In genomic region chr5:135806555-135807262, GRCm38 (mm10) we compare ENCODE assay signal across 8 mouse cellular contexts. TPM values are rescaled to one million over a fixed set of nuclear protein-coding genes. Genes with fewer than 3 reads are reported as not detected.
A peak's percentile ranks its signal among the peaks of the same experiment; 100 is the strongest.
DNase-seq lines count a peak whose midpoint lies in the region; ATAC-seq and TF ChIP-seq lines count a peak whose summit lies in the region.

TSS of gene Srrm3 (plus strand) at chr5:135806890.

- peak; percentile 97 to 98 for DNase-seq in B cell, adult 2 months
- peak; percentile 93 for DNase-seq in heart, embryonic 10.5 days (ENCODE audit: low spot score)
- peak; percentile 88 for DNase-seq in kidney, postnatal 0 days (ENCODE audit: low spot score)
- DNase-seq in liver, embryonic 11.5 days (ENCODE audit: low spot score): peak; percentile 89
- DNase-seq in natural killer cell, adult 2 months (ENCODE audit: low spot score in 2 of 2): peak; percentile 92 to 94

- H3K4me1 ChIP-seq in bone marrow, adult 2 months (ENCODE audit: control insufficient read depth, insufficient read depth, low read length): no peaks in the 10 kb centered on the region
- peaks cover 4% of the 10 kb centered on the region; the same call in 1 of the 2 replicates for H3K4me1 ChIP-seq in embryonic facial prominence, embryonic 15.5 days
- peaks cover 8% of the 10 kb centered on the region for H3K4me1 ChIP-seq in heart, embryonic 10.5 days
- no peaks in the 10 kb centered on the region for H3K4me1 ChIP-seq in kidney, postnatal 0 days (replicated peaks; ENCODE audit: insufficient read depth, low read length)
- no peaks in the 10 kb centered on the region for H3K4me1 ChIP-seq in liver, embryonic 11.5 days (replicated peaks; ENCODE audit: control insufficient read depth, insufficient read depth, low read length)
- no peaks in the 10 kb centered on the region for H3K4me1 ChIP-seq in stomach, embryonic 14.5 days (ENCODE audit: control insufficient read depth, insufficient read depth, low read length)

- no peaks in the 10 kb centered on the region for H3K9me3 ChIP-seq in embryonic facial prominence, embryonic 15.5 days (replicated peaks)
- H3K9me3 ChIP-seq in heart, embryonic 10.5 days: no peaks in the 10 kb centered on the region
- H3K9me3 ChIP-seq in kidney, postnatal 0 days (replicated peaks; ENCODE audit: low read length): no peaks in the 10 kb centered on the region
- no peaks in the 10 kb centered on the region for H3K9me3 ChIP-seq in liver, embryonic 11.5 days (ENCODE audit: control insufficient read depth, low read length)
- no peaks in the 10 kb centered on the region for H3K9me3 ChIP-seq in stomach, embryonic 14.5 days (ENCODE audit: control insufficient read depth, low read depth, low read length)

- no peaks in the 10 kb centered on the region for H3K36me3 ChIP-seq in embryonic facial prominence, embryonic 15.5 days
- H3K36me3 ChIP-seq in heart, embryonic 10.5 days: no peaks in the 10 kb centered on the region
- no peaks in the 10 kb centered on the region for H3K36me3 ChIP-seq in kidney, postnatal 0 days (ENCODE audit: insufficient read depth, low read length)
- no peaks in the 10 kb centered on the region for H3K36me3 ChIP-seq in liver, embryonic 11.5 days (ENCODE audit: control insufficient read depth, insufficient read depth, low read length)
- H3K36me3 ChIP-seq in stomach, embryonic 14.5 days (ENCODE audit: control insufficient read depth, insufficient read depth, low read length): no peaks in the 10 kb centered on the region

- no peak within 1 kb of the TSS for H3K9ac ChIP-seq in embryonic facial prominence, embryonic 15.5 days
- H3K9ac ChIP-seq in kidney, postnatal 0 days (ENCODE audit: low read depth, low read length): no peak within 1 kb of the TSS
- H3K9ac ChIP-seq in liver, embryonic 11.5 days (ENCODE audit: low read depth, low read length): no peak within 1 kb of the TSS
- H3K9ac ChIP-seq in stomach, embryonic 14.5 days (replicated peaks; ENCODE audit: low read depth, low read length): no peak within 1 kb of the TSS

- 7% methylated on average over 29 of the region's 29 CpGs for WGBS in bone marrow, adult 2 months
- WGBS in embryonic facial prominence, embryonic 15.5 days: 4% methylated on average over 29 of the region's 29 CpGs
- 7% methylated on average over 29 of the region's 29 CpGs for WGBS in heart, embryonic 10.5 days
- 5% methylated on average over 29 of the region's 29 CpGs for WGBS in kidney, postnatal 0 days
- 6% methylated on average over 29 of the region's 29 CpGs for WGBS in liver, embryonic 11.5 days
- 5% methylated on average over 29 of the region's 29 CpGs for WGBS in stomach, embryonic 14.5 days

- TF ChIP-seq CTCF in bone marrow, adult 2 months (IDR thresholded peaks at IDR 0.05; ENCODE audit: control insufficient read depth, insufficient read depth, low read length): peak; percentile 98
- peak; percentile 100 for TF ChIP-seq CTCF in kidney, postnatal 0 days (IDR thresholded peaks at IDR 0.05; ENCODE audit: low read depth)

- no peak for ATAC-seq in embryonic facial prominence, embryonic 15.5 days (ENCODE audit: insufficient number of reproducible peaks, low FRiP score, low TSS enrichment, low read depth)
- peak; percentile 33 for ATAC-seq in kidney, postnatal 0 days (replicated peaks; ENCODE audit: low FRiP score, low read depth)
- peak; percentile 39; the same call in 1 of the 2 replicates for ATAC-seq in liver, embryonic 11.5 days (replicated peaks; ENCODE audit: low FRiP score)
- ATAC-seq in stomach, embryonic 14.5 days (ENCODE audit: insufficient number of reproducible peaks, insufficient read depth, low FRiP score, low read depth): no peak

- no peak within 1 kb of the TSS for H3K4me3 ChIP-seq in bone marrow, adult 2 months (replicated peaks; ENCODE audit: control insufficient read depth, low read depth, low read length)
- H3K4me3 ChIP-seq in embryonic facial prominence, embryonic 15.5 days (replicated peaks): 0 out of 2 replicates have a peak within 1 kb of the TSS, but pooled peaks have one; percentile 6
- H3K4me3 ChIP-seq in heart, embryonic 10.5 days: no peak within 1 kb of the TSS
- no peak within 1 kb of the TSS for H3K4me3 ChIP-seq in kidney, postnatal 0 days (replicated peaks; ENCODE audit: low read depth, low read length)
- no peak within 1 kb of the TSS for H3K4me3 ChIP-seq in liver, embryonic 11.5 days (ENCODE audit: low read depth, low read length)
- no peak within 1 kb of the TSS for H3K4me3 ChIP-seq in stomach, embryonic 14.5 days (ENCODE audit: low read depth, low read length)

- no peak within 1 kb of the TSS; the same call in 1 of the 2 replicates for H3K4me2 ChIP-seq in embryonic facial prominence, embryonic 15.5 days (replicated peaks)
- no peak within 1 kb of the TSS for H3K4me2 ChIP-seq in kidney, postnatal 0 days (ENCODE audit: low read length)
- no peak within 1 kb of the TSS for H3K4me2 ChIP-seq in liver, embryonic 11.5 days
- H3K4me2 ChIP-seq in stomach, embryonic 14.5 days (replicated peaks; ENCODE audit: low read depth, low read length): peak within 1 kb of the TSS; percentile 7; the same call in 1 of the 2 replicates

- TF ChIP-seq POLR2A in bone marrow, adult 2 months (IDR thresholded peaks at IDR 0.05; ENCODE audit: borderline replicate concordance, control insufficient read depth, low read depth, low read length): peak; percentile 30; the same call in 1 of the 2 replicates

- H3K27ac ChIP-seq in bone marrow, adult 2 months (ENCODE audit: control insufficient read depth, insufficient read depth, low read depth, low read length, poor library complexity): no peak within 1 kb of the TSS
- no peak within 1 kb of the TSS for H3K27ac ChIP-seq in embryonic facial prominence, embryonic 15.5 days (replicated peaks)
- H3K27ac ChIP-seq in heart, embryonic 10.5 days: no peak within 1 kb of the TSS
- H3K27ac ChIP-seq in kidney, postnatal 0 days: no peak within 1 kb of the TSS
- no peak within 1 kb of the TSS for H3K27ac ChIP-seq in liver, embryonic 11.5 days (ENCODE audit: low read depth, low read length)
- no peak within 1 kb of the TSS for H3K27ac ChIP-seq in stomach, embryonic 14.5 days (ENCODE audit: low read length)

- peaks cover 5% of the 10 kb centered on the region; the same call in 1 of the 2 replicates for H3K27me3 ChIP-seq in embryonic facial prominence, embryonic 15.5 days
- peaks cover 29% of the 10 kb centered on the region for H3K27me3 ChIP-seq in heart, embryonic 10.5 days (ENCODE audit: insufficient read depth, poor library complexity, severe bottlenecking)
- H3K27me3 ChIP-seq in kidney, postnatal 0 days (ENCODE audit: insufficient read depth, low read length): no peaks in the 10 kb centered on the region
- peaks cover 4% of the 10 kb centered on the region; the same call in 1 of the 2 replicates for H3K27me3 ChIP-seq in liver, embryonic 11.5 days (replicated peaks; ENCODE audit: control insufficient read depth, insufficient read depth, low read length)
- H3K27me3 ChIP-seq in stomach, embryonic 14.5 days (ENCODE audit: control insufficient read depth, insufficient read depth, low read length): no peaks in the 10 kb centered on the region

RNA-seq across cellular contexts. Expression of gene Srrm3, which starts in this region (rescaled TPM):
- not detected in 2 replicates for polyA plus RNA-seq in bone marrow, adult 2 months (2011; ENCODE audit: insufficient read depth, insufficient read length, low replicate concordance, missing spikeins)
- 0.83 and 1.1 TPM in 2 replicates for polyA plus RNA-seq in embryonic facial prominence, embryonic 15.5 days (2015; fragmentation: Nextera tagmentation; extraction: Ambion mirVana)
- polyA plus RNA-seq in heart, embryonic 10.5 days (2016; fragmentation: Nextera tagmentation; extraction: Ambion mirVana): 0.26 TPM in 1 of 2 replicates, not detected in the other
- 0.13 and 0.16 TPM in 2 replicates for polyA plus RNA-seq in kidney, postnatal 0 days (2015; fragmentation: Nextera tagmentation; extraction: Ambion mirVana)
- polyA plus RNA-seq in liver, embryonic 11.5 days (2014; fragmentation: Nextera tagmentation; extraction: Ambion mirVana): 0.04 and 0.16 TPM in 2 replicates
- polyA plus RNA-seq in stomach, embryonic 14.5 days (2014; fragmentation: Nextera tagmentation; extraction: Ambion mirVana): 2.8 and 4.8 TPM in 2 replicates

Comparison
In these comparisons a context has a peak if more than half of its experiments do, and no peak if none do; other contexts are left out.
1. Peak in DNase-seq in heart, embryonic 10.5 days; RNA of the gene not detected or under 1 TPM.
2. Peak in DNase-seq and ATAC-seq in kidney, postnatal 0 days; RNA of the gene not detected or under 1 TPM.
3. Peak in DNase-seq and ATAC-seq in liver, embryonic 11.5 days; RNA of the gene not detected or under 1 TPM.